Mouse (Mus musculus): Measurements from ENCODE around the gene Ccnjl. TPM values are rescaled to one million over a fixed set of nuclear protein-coding genes. Genes with fewer than 3 reads are reported as not detected.
A peak's percentile ranks its signal among the peaks of the same experiment; 100 is the strongest.

Gene Ccnjl
- 18.1 and 20.0 TPM in 2 replicates for polyA plus RNA-seq (2014; fragmentation: Nextera tagmentation; extraction: Ambion mirVana)

- Histone ChIP-seq H3K9ac (replicated peaks; ENCODE audit: low read depth, low read length) (peak within 1 kb of the TSS; percentile 55), H3K27ac (ENCODE audit: low read length) (peak within 1 kb of the TSS; percentile 34; the same call in 1 of the 2 replicates), H3K4me3 (ENCODE audit: low read depth, low read length) (peak within 1 kb of the TSS; percentile 84), H3K27me3 (ENCODE audit: control insufficient read depth, insufficient read depth, low read length) (no peaks in the 10 kb centered on the region), H3K4me1 (ENCODE audit: control insufficient read depth, insufficient read depth, low read length) (peaks cover 7% of the 10 kb centered on the region; the same call in 1 of the 2 replicates), H3K36me3 (ENCODE audit: control insufficient read depth, insufficient read depth, low read length) (peaks cover 8% of the 10 kb centered on the region), H3K4me2 (replicated peaks; ENCODE audit: low read depth, low read length) (peak within 1 kb of the TSS; percentile 87), H3K9me3 (ENCODE audit: control insufficient read depth, low read depth, low read length) (no peaks in the 10 kb centered on the region)
- ATAC-seq (ENCODE audit: insufficient number of reproducible peaks, insufficient read depth, low FRiP score, low read depth), result peak; percentile 87
- under 1% methylated on average over 77 of the region's 79 CpGs for WGBS
Observed at GRCm38 (mm10) chr11:43528683-43529499, at the start of gene Ccnjl. Gene Ccnjl, plus strand, starts transcription at chr11:43528784.

- Histone ChIP-seq H3K27ac (ENCODE audit: low read length) (no peak overlapping the region), H3K4me3 (ENCODE audit: low read depth, low read length) (no peak overlapping the region), H3K4me2 (replicated peaks; ENCODE audit: low read depth, low read length) (no peak overlapping the region), H3K9me3 (ENCODE audit: control insufficient read depth, low read depth, low read length) (no peaks in the 10 kb centered on the region), H3K27me3 (ENCODE audit: control insufficient read depth, insufficient read depth, low read length) (no peaks in the 10 kb centered on the region), H3K36me3 (ENCODE audit: control insufficient read depth, insufficient read depth, low read length) (no peaks in the 10 kb centered on the region), H3K4me1 (ENCODE audit: control insufficient read depth, insufficient read depth, low read length) (peaks cover 32% of the 10 kb centered on the region), H3K9ac (replicated peaks; ENCODE audit: low read depth, low read length) (no peak overlapping the region)
- WGBS, result 90% methylated on average over 3 of the region's 3 CpGs
- ATAC-seq (ENCODE audit: insufficient number of reproducible peaks, insufficient read depth, low FRiP score, low read depth), result no peak
Observed at GRCm38 (mm10) chr11:43479376-43479775, 49.2 kb upstream of the Ccnjl start.

GRCm38 (mm10) chr11:43480561-43480960, 48.0 kb upstream of the Ccnjl start:
- 36% methylated on average over 5 of the region's 5 CpGs for WGBS
- no peaks in the 10 kb centered on the region for H3K36me3 ChIP-seq (ENCODE audit: control insufficient read depth, insufficient read depth, low read length)
- peaks cover 28% of the 10 kb centered on the region for H3K4me1 ChIP-seq (ENCODE audit: control insufficient read depth, insufficient read depth, low read length)
- no peaks in the 10 kb centered on the region for H3K27me3 ChIP-seq (ENCODE audit: control insufficient read depth, insufficient read depth, low read length)
- no peak overlapping the region for H3K4me2 ChIP-seq (replicated peaks; ENCODE audit: low read depth, low read length)
- H3K9ac ChIP-seq (replicated peaks; ENCODE audit: low read depth, low read length), result no peak overlapping the region
- no peak overlapping the region for H3K27ac ChIP-seq (ENCODE audit: low read length)
- no peak for ATAC-seq (ENCODE audit: insufficient number of reproducible peaks, insufficient read depth, low FRiP score, low read depth)
- H3K9me3 ChIP-seq (ENCODE audit: control insufficient read depth, low read depth, low read length), result no peaks in the 10 kb centered on the region
- H3K4me3 ChIP-seq (ENCODE audit: low read depth, low read length), result no peak overlapping the region

- H3K36me3 ChIP-seq (ENCODE audit: control insufficient read depth, insufficient read depth, low read length), result no peaks in the 10 kb centered on the region
- H3K9ac ChIP-seq (replicated peaks; ENCODE audit: low read depth, low read length), result no peak overlapping the region
- 49% methylated on average over 3 of the region's 3 CpGs for WGBS
- no peaks in the 10 kb centered on the region for H3K9me3 ChIP-seq (ENCODE audit: control insufficient read depth, low read depth, low read length)
- H3K4me2 ChIP-seq (replicated peaks; ENCODE audit: low read depth, low read length), result no peak overlapping the region
- H3K4me3 ChIP-seq (ENCODE audit: low read depth, low read length), result no peak overlapping the region
- no peaks in the 10 kb centered on the region for H3K27me3 ChIP-seq (ENCODE audit: control insufficient read depth, insufficient read depth, low read length)
- peaks cover 28% of the 10 kb centered on the region for H3K4me1 ChIP-seq (ENCODE audit: control insufficient read depth, insufficient read depth, low read length)
- ATAC-seq (ENCODE audit: insufficient number of reproducible peaks, insufficient read depth, low FRiP score, low read depth), result no peak
- no peak overlapping the region for H3K27ac ChIP-seq (ENCODE audit: low read length)
Observed at GRCm38 (mm10) chr11:43481672-43482522, 46.7 kb upstream of the Ccnjl start.

GRCm38 (mm10) chr11:43483122-43483792, 45.3 kb upstream of the Ccnjl start:
- Histone ChIP-seq H3K9ac (replicated peaks; ENCODE audit: low read depth, low read length) (no peak overlapping the region), H3K4me1 (ENCODE audit: control insufficient read depth, insufficient read depth, low read length) (peaks cover 28% of the 10 kb centered on the region), H3K4me3 (ENCODE audit: low read depth, low read length) (no peak overlapping the region), H3K4me2 (replicated peaks; ENCODE audit: low read depth, low read length) (no peak overlapping the region), H3K27me3 (ENCODE audit: control insufficient read depth, insufficient read depth, low read length) (no peaks in the 10 kb centered on the region), H3K27ac (ENCODE audit: low read length) (peak overlapping the region; percentile 68; the same call in 1 of the 2 replicates), H3K9me3 (ENCODE audit: control insufficient read depth, low read depth, low read length) (no peaks in the 10 kb centered on the region), H3K36me3 (ENCODE audit: control insufficient read depth, insufficient read depth, low read length) (no peaks in the 10 kb centered on the region)
- 26% methylated on average over 6 of the region's 6 CpGs for WGBS
- peak; percentile 69; the same call in 1 of the 2 replicates for ATAC-seq (ENCODE audit: insufficient number of reproducible peaks, insufficient read depth, low FRiP score, low read depth)

- H3K9me3 ChIP-seq (ENCODE audit: control insufficient read depth, low read depth, low read length), result no peaks in the 10 kb centered on the region
- no peak overlapping the region for H3K4me3 ChIP-seq (ENCODE audit: low read depth, low read length)
- no peaks in the 10 kb centered on the region for H3K27me3 ChIP-seq (ENCODE audit: control insufficient read depth, insufficient read depth, low read length)
- no peak overlapping the region for H3K4me2 ChIP-seq (replicated peaks; ENCODE audit: low read depth, low read length)
- H3K36me3 ChIP-seq (ENCODE audit: control insufficient read depth, insufficient read depth, low read length), result no peaks in the 10 kb centered on the region
- ATAC-seq (ENCODE audit: insufficient number of reproducible peaks, insufficient read depth, low FRiP score, low read depth), result no peak
- H3K4me1 ChIP-seq (ENCODE audit: control insufficient read depth, insufficient read depth, low read length), result peaks cover 28% of the 10 kb centered on the region
- H3K27ac ChIP-seq (ENCODE audit: low read length), result peak overlapping the region; percentile 63; the same call in 1 of the 2 replicates
- WGBS, result 57% methylated on average over 4 of the region's 4 CpGs
- no peak overlapping the region for H3K9ac ChIP-seq (replicated peaks; ENCODE audit: low read depth, low read length)
Observed at GRCm38 (mm10) chr11:43484057-43484456, 44.5 kb upstream of the Ccnjl start.

GRCm38 (mm10) chr11:43484652-43485051, 43.9 kb upstream of the Ccnjl start:
- Histone ChIP-seq H3K9ac (replicated peaks; ENCODE audit: low read depth, low read length) (no peak overlapping the region), H3K4me3 (ENCODE audit: low read depth, low read length) (no peak overlapping the region), H3K36me3 (ENCODE audit: control insufficient read depth, insufficient read depth, low read length) (no peaks in the 10 kb centered on the region), H3K9me3 (ENCODE audit: control insufficient read depth, low read depth, low read length) (no peaks in the 10 kb centered on the region), H3K4me1 (ENCODE audit: control insufficient read depth, insufficient read depth, low read length) (peaks cover 28% of the 10 kb centered on the region), H3K4me2 (replicated peaks; ENCODE audit: low read depth, low read length) (no peak overlapping the region), H3K27me3 (ENCODE audit: control insufficient read depth, insufficient read depth, low read length) (no peaks in the 10 kb centered on the region), H3K27ac (ENCODE audit: low read length) (no peak overlapping the region)
- peak; percentile 29; the same call in 1 of the 2 replicates for ATAC-seq (ENCODE audit: insufficient number of reproducible peaks, insufficient read depth, low FRiP score, low read depth)
- WGBS, result 53% methylated on average over 11 of the region's 11 CpGs

GRCm38 (mm10) chr11:43485855-43486254, 42.7 kb upstream of the Ccnjl start:
- Histone ChIP-seq H3K36me3 (ENCODE audit: control insufficient read depth, insufficient read depth, low read length) (no peaks in the 10 kb centered on the region), H3K4me2 (replicated peaks; ENCODE audit: low read depth, low read length) (no peak overlapping the region), H3K4me3 (ENCODE audit: low read depth, low read length) (no peak overlapping the region), H3K9ac (replicated peaks; ENCODE audit: low read depth, low read length) (no peak overlapping the region), H3K27me3 (ENCODE audit: control insufficient read depth, insufficient read depth, low read length) (no peaks in the 10 kb centered on the region), H3K4me1 (ENCODE audit: control insufficient read depth, insufficient read depth, low read length) (peaks cover 28% of the 10 kb centered on the region), H3K27ac (ENCODE audit: low read length) (no peak overlapping the region), H3K9me3 (ENCODE audit: control insufficient read depth, low read depth, low read length) (no peaks in the 10 kb centered on the region)
- WGBS, result 80% methylated on average over 9 of the region's 9 CpGs
- no peak for ATAC-seq (ENCODE audit: insufficient number of reproducible peaks, insufficient read depth, low FRiP score, low read depth)

Measured in stomach, embryonic 14.5 days (tissue).